Mouse (Mus musculus): Measurements from ENCODE around the gene Slc10a6.

Gene Slc10a6

DNA sequence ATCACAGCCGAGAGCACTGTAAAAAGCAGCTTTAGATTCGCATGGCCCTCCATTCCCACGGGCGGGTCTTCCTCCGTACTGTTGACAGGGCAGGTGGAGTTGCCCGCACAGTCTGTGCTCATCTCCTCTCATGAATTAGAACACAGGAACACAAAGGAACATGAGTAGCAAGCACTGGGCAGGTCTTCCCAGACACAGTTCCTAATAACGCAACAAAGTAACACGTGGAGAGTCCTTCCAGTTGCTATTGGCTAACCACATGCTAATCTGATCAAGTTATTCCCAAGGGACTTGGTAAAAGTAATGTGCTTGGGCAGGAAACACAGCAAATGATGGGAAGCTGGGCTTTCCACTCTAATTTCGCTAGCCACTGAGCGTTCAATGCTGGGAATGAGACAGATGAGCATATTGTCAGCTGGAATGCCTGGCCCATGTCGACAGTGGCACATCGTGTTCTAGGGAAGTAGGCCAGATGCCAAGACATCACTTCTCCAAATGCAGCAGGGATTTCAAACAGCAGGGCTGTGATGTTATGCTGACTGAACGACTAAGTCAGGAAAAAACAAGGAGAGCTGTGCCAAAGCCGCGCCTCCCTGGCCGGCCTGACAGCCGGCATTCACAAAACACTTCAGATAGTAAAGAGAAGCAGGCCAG lies at the start of gene Slc10a6:
Slc10a6 (minus strand) TSS at position 293 of the 654 bp plus-strand sequence.
- peak; percentile 60 to 89 for DNase-seq (ENCODE audit: low spot score in 2 of 2)

DNA sequence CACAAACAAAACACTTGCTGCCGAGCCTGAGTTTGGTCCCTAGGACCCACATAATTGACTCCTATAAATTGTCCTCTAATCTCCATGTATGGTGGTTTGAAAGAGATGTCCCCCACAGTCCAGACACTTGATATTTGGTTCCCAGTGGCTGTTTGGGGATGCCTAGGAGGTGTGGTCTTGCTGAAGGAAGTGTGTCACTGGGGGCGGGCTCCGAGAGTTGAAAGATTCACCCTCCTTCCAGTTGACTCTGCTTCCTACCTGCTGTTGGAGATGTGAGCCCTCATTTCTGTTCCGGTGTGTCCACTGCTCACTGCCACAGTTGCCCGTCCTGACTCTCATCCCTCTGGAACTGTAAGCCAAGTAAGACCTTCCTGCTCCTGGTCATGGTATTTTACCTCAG lies 49.8 kb upstream of the Slc10a6 start:
- DNase-seq (ENCODE audit: low spot score in 2 of 2) = no peak

DNA sequence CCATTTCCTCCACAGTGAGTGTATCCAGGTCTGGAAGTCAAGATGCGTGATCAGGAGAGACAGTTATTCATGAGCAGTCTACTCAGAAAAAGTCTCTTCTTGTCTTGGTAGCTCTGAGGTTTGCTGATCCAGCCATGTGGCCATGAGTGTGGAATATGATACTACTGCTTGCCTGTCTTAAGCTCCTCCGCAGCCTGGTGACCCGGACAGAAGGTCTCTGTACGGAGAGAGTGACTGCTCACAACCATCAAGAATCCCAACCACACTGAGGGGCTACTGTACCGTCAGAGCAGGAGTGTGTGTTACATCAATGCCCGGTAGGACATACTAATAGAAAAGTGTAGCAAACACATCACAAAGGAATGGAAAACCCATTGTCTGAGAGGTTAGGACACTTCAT lies 48.7 kb upstream of the Slc10a6 start:
- DNase-seq (ENCODE audit: low spot score in 2 of 2) = no peak

DNA sequence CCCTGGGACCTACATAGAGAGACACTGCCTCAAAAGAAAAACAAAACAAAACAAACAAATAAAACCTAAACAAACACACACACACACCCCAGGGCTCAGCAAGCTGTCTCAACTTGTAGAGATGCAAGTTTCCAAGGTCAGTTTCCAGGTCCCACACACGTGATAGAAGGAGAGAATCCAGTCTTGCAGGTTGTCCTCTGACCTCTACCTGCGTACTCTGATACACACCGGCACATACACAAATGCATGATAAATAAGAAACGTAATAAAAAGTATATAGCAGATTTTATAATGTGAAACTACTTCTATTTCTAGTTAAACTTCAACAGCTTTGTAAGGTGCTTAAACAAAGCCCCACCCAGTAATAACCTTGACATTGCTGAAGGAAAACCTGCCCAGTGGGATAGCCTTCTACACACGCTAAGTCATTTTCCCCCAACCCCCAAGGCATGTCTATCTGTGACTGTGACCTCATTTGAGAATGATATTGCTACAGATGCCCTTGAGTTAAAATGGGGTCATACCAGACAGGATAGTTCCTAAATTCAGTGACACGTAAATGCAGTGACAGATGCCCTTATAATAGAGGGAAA lies 47.2 kb upstream of the Slc10a6 start:
- no peak for DNase-seq (ENCODE audit: low spot score in 2 of 2)

DNA sequence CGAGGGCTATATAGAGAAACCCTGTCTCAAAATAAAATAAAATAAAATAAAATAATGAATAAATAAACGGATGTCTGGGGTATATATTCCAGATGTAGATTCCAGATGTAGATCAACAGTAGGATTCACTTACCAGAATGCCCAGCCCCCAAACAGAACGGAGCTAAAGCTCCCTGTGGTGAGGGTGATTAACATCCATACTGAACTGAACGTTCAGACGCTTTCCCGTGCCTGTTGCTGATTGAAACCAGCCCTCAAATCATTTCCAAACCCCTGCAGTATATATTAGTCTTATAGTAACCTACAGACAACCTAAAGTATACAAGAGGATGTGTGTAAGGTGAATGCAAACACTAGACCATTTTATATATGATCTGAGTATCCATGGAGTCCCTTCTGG lies 45.3 kb upstream of the Slc10a6 start:
- no peak for DNase-seq (ENCODE audit: low spot score in 2 of 2)

DNA sequence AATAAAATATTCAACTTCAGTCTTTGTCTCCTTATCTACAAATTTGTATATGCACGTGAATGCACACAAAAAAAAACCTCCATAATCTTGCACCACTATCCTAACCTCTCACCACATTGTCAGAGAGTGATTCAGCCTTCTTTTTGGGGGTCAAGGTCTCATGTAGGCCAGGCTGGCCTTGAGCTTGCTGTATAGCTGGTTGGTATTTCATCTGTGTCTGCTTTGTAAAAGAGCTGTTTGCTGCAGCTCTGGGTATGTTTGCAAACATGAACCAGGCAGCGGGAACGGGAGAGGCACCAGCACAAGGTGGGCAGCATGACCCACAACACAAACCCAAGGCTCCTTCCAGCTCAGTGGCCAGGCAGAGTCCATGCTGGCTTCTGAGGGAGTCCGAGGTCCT lies 44.4 kb upstream of the Slc10a6 start:
- no peak for DNase-seq (ENCODE audit: low spot score in 2 of 2)

DNA sequence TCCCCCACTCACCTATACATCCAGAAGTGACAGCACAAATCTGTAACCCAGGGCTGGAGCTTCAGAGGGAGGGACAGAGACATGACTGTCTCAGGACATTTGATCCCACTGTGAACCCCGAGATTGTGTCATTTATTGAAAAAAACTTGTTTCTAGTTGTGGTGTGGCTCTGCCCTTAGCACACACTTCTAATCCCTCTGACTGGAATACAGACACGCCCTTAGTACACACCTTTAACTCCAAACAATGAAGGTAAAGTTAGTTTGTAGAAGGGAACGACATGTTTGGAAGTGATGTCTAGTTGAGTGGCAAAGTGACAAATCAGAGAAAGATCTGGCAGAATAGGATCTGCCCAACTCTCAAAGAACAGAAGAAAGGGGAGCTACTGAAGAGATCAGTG lies 42.7 kb upstream of the Slc10a6 start:
- no peak for DNase-seq (ENCODE audit: low spot score in 2 of 2)

DNA sequence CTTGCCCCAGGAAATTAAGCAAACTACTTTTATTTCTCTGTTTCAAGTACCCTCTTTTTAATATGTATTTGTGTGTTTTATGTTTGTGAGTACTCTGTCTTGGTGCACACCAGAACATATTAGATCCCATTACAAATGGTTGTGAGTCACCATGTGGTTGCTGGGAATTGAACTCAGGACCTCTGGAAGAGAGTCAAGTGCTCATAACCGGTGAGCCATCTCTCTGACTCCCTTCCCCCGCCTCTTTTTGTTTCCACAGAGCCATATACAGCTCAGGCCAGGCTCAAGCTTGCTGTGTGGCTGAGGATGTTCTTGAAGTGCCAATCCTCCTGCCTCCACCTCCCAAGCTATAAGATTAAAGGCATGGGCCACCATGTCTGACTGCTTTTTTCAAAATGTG lies 36.7 kb upstream of the Slc10a6 start:
- no peak for DNase-seq (ENCODE audit: low spot score in 2 of 2)

DNA sequence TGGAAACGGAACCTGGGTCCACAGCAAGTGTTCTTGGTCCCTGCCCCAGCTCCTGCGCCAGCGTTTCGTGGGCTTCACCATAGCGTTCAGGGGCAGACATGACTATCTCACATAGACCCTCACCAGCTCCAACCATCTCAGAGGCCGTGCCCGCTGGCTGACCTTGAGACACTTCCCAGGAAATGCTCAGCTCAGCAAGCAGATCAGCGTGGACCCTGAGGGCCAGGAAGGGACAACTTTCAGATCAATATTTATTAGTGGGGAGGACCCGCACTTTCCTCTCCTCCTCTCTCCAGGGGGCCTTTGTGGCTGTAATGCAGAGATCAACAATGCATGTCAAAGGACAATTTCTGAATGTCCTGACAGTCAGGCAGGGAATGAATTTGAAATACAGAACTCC lies 35.7 kb upstream of the Slc10a6 start:
- no peak for DNase-seq (ENCODE audit: low spot score in 2 of 2)

DNA sequence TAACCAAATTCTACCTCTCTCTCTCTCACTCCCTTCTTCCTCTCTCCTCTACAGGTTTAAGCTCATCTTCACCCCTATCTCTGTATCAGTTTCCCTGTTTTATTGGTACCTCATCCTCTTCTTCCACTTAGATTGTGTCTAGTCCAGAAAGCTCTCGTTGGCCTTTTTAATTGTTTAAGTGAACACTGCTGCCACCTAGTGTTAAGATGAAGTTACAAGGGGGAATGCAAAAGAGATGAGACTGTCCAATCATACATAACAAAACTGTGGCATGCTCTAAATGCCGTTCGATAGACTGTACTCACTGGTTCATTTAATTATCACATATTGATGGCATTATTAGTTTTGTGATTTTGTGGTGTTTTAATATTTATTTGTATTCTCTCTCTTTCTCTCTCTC lies 30.4 kb upstream of the Slc10a6 start:
- no peak for DNase-seq (ENCODE audit: low spot score in 2 of 2)

DNA sequence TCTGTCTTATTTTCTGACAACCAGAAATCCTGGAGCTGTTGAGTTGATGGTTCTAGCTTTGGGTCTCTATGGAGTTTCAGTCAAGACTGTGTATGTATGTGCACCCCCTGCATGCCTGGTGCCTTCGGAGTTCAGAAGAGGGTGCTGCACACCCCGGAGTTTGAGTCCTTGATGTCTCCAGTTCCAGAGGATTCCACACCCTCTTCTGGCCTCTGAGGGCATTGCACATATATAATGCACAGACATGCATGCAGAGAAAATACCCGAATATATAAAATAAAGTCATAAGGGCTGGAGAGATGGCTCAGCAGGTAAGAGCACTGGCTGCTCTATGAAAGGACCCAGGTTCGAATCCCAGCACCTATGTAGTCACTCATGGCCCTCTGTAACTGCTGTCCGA lies 29.7 kb upstream of the Slc10a6 start:
- no peak for DNase-seq (ENCODE audit: low spot score in 2 of 2)

DNA sequence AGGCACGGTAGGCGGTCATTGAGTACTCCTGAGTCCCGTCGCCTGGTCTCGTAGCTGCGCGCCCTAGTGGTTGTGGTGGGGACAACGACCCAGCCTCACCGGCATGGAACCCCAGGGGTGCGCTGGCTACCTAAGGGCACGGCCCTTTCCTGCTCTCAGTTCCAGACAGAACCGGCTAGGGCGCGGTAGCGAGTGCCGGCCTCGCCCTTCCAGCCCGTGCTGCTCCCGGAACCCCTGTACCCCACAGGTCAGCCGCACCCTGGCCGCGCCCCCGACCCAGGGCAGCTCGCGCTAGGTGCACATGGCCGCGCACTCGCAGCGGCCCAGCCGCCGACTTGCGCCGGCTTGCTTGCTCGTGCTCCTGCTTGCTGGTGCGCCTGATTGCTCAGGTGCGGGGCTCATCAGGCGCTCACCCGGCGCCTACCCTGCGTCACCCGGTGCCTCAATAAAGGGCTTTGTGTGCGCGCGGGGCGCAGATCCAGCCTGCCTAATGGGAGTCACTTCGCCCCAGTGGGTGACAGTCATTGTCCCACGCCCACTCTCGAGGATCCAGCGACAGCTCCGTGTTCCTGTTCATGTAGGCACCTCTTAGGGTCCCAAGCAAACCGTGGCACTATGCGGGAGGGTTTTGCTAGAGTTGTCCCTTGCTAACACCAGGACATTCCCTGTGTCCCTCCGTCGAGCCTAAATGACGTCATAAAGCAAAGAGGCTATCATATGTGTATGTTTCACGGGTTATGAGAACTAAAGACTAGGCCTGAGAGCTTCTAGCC lies 26.3 kb upstream of the Slc10a6 start, which contains the start of gene 1700016H13Rik:
1700016H13Rik (minus strand) TSS at position 665 of the 773 bp plus-strand sequence.
- DNase-seq (ENCODE audit: low spot score in 2 of 2) = peak; percentile 78 to 79

DNA sequence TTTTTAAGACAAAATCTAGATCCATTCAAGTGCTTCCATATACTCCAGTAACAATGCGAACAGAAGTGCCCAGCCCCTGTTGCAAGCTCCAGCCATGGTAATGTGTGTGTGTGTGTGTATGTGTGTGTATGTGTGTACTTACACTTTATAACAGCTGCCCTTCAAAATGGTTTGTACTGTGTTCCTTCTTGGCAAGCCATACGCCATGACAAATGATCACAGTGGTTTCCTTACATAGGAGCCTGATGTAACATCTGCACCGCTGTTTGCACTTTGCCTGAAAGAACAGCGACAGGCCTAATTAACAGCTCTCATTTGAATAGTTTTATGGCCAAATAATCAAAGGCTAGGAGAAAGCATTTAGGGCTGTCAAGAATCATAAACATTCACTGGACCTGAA lies 25.6 kb upstream of the Slc10a6 start:
- no peak for DNase-seq (ENCODE audit: low spot score in 2 of 2)

DNA sequence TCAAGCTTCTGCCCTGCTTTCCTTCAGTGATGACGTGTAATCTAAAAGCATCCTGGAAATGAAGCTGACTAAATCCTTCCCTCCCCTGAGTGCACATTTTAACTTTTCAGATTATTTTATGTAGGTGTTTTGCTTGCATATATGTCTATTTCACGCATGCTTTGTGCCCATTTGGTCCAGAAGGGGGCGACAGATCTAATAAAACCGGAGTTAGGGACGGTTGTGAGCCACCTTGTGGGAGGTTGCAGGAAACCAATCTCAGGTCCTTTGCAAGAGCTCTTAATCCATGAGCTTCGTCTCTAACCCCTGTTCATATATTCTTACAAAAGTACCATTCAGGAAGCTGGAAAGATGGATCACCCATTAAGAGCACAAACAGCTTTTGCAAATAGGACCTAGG lies 25.0 kb upstream of the Slc10a6 start:
- no peak for DNase-seq (ENCODE audit: low spot score in 2 of 2)

DNA sequence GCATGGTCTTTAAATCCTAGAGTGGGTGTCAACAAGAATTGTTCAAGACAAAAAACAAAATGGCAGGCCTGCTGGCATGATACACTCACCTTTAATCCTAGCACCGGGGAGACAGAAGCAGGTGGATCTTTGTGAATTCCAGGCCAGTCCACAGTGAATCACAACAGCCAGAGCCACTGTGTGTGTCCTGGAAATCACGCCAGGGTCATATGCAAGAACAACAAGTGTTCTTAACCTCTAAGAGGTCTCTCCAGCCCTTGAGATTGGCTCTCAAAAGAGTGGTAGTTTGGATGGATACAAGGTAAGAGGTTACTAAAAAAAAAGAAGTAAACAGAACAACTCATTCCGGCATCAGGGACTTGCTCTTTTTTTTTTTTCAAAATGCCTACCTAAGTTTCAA lies 18.1 kb upstream of the Slc10a6 start:
- DNase-seq (ENCODE audit: low spot score in 2 of 2) = no peak

DNA sequence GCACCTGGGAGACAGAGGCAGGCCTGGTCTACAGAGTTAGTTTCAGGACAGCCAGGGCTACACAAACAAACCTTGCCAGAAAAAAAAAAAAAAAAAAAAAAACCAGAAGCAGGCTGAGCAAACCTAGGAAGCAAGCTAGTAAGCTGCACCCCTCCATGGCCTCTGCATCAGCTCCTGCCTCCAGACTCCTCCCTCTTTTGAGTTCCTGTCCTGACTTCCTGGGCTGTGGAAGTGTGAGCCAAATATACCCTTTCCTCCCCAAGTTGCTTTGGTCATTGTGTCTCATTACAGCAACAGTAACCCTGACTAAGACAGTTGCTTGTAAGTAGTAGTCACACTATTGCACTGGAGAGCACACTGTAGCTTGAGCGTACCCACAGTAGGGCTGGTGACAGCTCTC lies 15.0 kb upstream of the Slc10a6 start:
- DNase-seq (ENCODE audit: low spot score in 2 of 2) = no peak

DNA sequence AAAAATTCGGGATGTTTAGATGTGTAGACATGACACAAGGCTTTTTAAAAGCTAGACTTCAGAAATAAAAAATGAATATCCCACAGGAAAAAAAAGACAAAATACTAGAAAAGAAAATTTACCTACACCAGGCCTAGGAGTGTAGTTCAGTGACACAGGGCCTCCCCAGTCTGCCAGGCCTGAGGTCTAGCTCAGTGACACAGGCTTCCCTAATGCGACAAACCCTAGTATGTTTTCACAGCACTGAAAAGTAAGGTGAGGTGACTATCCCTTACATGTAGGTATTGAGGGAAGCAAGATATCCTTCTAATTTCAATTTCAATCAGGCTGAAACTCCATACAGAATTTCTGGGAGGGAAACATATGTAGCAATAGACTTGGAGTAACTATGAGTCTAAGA lies 8.0 kb upstream of the Slc10a6 start:
- DNase-seq (ENCODE audit: low spot score in 2 of 2) = no peak

DNA sequence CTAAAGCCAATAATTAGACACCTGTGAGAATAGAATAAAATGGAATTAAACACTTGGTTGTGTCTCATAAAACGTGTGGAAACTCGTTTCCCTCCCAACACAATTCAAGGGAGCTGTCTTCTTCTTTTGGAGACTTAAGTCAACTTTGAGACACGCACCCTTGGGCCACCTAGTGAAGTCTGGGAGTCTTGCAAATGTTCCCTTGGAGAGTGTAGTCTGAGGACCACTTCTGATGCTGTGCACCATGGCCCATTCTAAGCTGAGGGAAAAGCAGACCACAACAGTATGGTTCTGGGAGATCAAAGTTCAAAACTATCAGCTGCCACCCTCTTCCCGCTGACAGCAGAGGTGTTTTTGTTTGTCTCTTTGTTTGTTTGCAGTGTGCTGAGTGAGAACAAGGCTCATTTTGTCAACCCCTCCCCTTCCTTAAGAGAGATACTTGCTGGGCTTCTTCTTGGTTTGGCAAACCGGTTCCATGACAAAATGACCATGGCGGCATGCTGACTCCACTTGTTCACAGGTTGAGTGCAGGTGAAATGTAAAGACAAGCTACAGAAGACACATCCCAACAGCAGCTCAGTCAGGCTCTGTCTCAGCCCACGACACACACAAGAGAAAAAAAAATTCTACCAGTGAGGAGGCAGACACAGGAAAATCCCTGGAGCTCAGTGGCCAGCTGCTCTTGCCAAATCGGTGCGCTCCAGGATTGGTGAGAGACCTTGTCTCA lies 814 bp upstream of the Slc10a6 start:
- no peak for DNase-seq (ENCODE audit: low spot score in 2 of 2)

DNA sequence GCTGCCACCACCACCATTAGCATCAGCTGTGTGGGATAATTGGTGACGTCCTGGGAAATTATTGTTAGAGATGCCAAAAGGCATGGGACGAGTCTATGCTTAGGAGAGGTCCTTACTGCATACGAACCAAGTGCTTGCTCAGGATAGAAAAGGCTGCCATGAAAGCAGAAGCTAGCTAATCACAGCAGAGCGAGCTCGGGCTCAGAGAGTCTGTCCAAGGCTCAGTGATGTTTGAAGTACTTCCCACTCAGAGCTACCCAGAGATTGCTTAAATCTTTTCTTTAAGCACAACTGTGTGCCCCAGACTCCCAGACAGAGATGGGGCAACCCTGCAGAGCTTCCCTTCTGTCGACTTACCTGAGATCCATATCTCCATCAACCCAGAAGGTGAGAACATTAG lies 704 bp downstream of the Slc10a6 start:
- no peak for DNase-seq (ENCODE audit: low spot score in 2 of 2)

DNA sequence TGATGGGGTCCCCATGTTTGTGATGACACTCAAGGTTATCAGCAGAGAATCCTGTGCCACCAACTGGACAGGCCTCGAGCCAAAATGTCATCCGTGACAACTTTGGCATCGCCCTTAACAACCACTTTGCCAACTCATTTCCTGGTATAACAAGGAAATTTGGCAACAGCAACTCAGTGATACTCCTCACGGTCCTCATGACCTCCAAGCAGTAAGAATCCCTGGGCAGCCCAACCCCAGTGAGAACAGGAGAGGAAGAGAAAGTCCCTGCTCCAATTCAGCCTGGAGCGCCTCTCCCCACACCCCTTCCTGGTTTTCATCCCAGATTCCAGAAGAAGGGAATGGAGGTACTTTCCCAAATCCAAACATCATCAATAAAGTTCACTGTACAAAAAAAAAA lies 4.4 kb downstream of the Slc10a6 start:
- DNase-seq (ENCODE audit: low spot score in 2 of 2) = no peak

DNA sequence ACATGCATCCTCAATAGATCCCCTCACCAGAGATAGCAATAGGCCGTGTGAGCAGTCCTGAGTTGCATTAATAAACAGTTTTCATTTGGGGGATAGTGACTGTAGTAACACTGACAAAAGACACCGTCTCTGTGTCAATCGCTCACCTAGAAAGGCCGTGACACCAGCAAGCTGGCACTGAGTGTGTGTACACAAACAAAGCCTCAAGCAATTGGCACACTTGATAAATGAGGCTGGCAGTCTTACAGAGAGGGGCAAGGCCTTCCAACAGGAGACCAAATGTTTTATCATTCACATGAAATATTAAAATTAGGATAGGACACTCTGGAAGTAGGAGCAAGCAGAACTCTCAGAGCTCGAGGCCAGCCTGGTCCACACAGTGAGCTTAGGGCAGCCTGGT lies 6.9 kb downstream of the Slc10a6 start:
- DNase-seq (ENCODE audit: low spot score in 2 of 2) = no peak

DNA sequence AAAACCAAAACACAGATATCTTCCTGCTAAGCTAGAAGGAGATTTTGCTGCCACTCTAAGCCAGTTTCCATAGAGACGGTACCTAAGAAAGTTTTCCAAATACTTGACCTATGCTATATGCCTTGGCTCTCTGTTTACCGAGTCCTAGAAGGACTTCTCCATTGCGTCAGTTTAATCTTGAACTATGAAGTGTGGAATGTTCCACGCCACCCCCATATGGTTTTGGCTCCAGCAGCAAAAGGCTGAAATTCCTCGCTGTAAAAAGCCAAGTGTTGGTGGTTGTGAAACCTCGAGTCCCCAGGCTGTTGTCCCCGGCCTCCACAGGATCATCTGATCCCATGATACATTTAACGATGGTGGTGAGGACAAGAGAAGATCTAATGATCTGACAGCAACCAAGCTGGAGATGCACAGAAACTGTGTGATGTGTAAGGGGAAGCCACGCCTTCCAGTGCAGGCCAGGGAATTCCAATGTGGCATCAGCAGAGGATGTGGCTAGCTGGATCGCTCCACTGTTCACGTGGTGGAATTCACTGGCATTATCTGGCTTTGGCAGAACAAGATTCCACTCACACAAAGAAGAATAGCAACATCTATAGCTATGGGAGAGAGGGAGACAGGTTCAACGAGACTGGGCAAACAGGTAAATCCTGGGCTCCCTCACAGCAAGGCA lies 8.8 kb downstream of the Slc10a6 start:
- peak in 1 of 2 experiments; percentile 57 for DNase-seq (ENCODE audit: low spot score in 2 of 2)

Data from urinary bladder, postnatal 36 days (tissue).